Mouse (Mus musculus): ENCODE results near the gene Hspa12b.

Gene Hspa12b

DNA sequence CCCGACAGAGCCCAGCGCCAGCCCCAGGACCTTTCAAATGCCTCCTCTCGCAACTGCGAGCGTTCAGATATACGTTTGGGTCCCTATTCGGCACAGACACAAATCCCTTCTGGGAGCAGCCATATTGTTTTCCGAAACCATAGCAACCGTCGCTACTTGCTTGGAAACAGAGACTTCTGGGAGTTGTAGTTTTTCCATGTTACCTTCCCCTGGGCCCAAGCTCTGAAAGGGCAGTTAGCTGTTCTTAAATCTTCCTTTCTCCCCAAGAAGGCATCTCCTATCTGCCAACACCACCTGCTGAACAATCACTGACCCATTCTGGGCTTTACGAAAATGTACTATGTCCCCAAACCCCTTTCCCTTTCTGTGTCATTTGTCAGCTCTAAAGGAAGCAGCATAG is 47.6 kb downstream of the Hspa12b start:
- in situ Hi-C loops (cut with MboI; ENCODE audit: unreplicated experiment in 2 of 2) = loop anchor here (5.0 kb wide), 2 partner anchors 38 to 78 kb away; no protein-coding TSS in a partner anchor

DNA sequence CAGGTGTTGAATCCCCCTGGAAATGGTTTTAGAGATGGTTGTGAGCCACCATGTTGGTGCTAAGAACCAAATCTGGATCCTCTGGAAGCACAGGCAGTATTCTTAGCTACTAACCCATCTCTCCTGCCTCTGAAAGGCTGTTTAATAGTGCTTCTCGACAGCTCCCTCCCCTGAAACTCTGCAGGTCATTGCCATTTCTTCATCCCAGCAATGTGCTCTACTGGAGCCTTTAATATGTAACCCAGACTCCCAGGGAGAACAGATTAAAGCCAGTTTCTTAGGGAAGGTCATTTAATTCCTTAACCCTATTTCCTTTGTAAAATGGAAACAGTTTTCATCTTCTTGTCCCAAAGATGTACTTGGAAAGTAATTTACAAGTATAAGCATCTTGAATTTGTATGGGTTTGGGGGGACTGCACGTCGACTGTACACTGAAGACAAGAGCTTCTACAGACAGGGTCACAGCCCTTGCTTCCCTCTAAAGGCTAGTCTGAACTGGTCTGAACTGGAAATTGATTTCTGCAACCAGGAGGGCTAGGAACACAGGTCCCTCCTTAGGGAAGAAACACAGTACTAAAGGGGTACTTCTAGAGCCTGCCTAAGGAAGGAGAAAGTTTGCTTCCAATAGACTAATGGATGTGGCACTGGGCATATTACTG is 48.3 kb downstream of the Hspa12b start:
- in situ Hi-C loops (cut with MboI; ENCODE audit: unreplicated experiment in 2 of 2) = loop anchor here (5.0 kb wide), 2 partner anchors 37 to 77 kb away; no protein-coding TSS in a partner anchor

DNA sequence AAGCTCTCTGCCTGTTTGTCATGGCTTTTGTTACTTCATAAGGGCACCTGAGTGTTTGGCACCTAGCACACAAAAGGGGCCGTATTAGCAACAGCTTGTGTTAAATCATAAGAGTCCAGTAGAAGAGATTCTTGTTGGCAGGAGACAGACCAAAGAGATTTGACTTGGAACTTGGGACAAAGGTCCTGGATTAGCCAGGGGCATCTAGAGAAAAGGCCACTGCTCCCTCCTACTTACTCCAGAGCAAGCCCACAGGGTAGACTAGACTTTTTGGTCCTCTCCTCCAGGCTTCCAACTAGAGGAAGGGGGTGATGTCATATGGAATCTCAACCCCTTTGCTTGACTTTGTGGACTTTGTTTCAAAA is 48.8 kb downstream of the Hspa12b start:
- in situ Hi-C loops (cut with MboI; ENCODE audit: unreplicated experiment in 2 of 2) = loop anchor here (5.0 kb wide), 2 partner anchors 36 to 76 kb away; no protein-coding TSS in a partner anchor

DNA sequence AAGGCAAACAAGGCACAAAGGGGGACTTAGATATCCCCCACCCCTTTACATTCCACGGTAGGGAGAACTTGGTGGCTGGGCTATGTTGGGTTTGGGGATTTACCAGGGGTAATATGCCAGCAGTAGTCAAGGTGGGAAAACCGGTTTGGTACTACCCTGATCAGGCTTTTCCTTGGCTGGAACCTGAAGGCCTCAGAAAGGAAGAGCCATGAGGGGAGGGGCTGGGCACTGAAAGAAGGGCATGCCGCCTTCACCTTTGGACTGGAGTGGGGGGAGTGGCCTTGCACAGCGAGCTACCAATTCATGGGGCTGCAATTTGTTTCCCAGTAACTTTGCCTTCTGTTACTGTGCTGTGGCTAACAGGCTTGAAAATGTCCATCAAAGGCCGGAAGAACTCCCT is 49.4 kb downstream of the Hspa12b start:
- in situ Hi-C loops (cut with MboI; ENCODE audit: unreplicated experiment in 2 of 2) = loop anchor here (5.0 kb wide), 2 partner anchors 36 to 76 kb away; no protein-coding TSS in a partner anchor

DNA sequence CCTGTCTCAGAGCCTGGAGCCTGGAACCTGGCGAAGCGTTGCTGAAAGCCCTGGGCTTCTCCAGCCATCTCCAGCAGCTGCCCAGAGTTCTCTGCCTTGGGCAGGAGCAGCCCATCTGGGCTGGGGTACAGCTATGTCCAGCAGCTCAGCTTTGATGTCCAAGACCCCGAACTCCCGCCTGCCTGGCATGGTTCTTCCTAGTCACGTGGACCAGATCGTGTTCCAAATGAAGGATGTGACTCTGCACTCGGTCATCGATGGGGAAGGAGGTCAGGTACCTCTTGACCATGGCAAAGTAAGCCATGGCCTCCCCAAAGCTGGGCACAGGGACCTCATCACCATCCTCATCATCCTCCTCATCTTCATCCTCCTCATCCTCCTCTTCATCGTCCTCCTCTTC is 50.9 kb downstream of the Hspa12b start:
- in situ Hi-C loops (cut with MboI; ENCODE audit: unreplicated experiment in 2 of 2) = loop anchor here (5.0 kb wide), 2 partner anchors 34 to 74 kb away; no protein-coding TSS in a partner anchor

DNA sequence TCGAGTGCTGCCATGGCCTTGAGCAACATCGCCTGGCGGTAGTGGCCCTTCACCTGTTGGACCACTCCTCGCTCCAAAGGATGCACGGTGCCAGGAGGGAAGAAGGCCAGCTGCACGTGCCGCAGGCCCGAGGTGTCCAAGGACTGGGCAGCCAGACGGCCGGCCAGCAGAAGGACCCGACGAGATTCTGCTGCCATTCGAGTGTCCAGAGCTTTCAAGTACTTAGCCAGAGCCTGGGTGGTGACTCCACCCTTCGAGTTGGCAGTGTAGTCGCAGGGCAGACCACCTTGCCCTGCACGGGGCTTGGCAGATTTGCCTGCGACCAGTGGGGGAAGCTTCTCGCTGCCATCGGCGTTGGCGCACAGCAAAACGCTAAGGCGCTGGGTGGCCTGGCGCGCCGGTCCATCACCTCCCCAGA is 51.8 kb downstream of the Hspa12b start:
- in situ Hi-C loops (cut with MboI; ENCODE audit: unreplicated experiment in 2 of 2) = loop anchor here (5.0 kb wide), 2 partner anchors 33 to 73 kb away; no protein-coding TSS in a partner anchor

DNA sequence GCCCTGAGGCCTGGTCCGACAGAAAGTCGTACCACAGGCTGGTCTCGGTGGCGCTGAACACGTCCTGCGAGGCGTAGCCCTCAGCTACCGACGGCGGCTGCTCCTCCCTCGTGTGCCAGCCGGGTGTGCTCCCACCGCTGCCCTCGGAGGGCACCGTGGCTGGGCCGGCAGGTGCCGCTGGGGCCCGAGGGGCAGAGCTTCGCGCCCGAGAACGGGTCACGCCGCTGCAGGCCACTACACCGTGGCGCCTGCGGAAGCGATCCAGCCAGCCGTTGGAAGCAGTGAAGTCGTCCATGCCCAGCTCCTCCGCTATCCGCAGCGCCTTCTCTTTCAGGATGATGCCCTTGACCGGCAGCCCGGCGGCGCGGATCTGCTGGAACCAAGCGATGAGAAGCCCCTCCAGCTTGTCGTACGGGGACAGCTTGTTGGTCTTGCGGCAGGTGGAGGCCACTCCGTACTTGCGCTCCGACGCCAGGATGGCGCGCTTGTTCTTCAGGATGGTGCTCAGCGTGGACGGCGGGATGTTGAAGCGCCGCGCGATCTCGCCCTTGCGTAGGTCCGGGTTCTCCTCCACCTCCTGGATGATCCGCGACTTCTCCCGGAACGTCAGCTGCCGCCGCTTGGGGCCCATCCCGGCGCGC is 52.3 kb downstream of the Hspa12b start:
- in situ Hi-C loops (cut with MboI; ENCODE audit: unreplicated experiment in 2 of 2) = loop anchor here (5.0 kb wide), 2 partner anchors 33 to 73 kb away; no protein-coding TSS in a partner anchor

DNA sequence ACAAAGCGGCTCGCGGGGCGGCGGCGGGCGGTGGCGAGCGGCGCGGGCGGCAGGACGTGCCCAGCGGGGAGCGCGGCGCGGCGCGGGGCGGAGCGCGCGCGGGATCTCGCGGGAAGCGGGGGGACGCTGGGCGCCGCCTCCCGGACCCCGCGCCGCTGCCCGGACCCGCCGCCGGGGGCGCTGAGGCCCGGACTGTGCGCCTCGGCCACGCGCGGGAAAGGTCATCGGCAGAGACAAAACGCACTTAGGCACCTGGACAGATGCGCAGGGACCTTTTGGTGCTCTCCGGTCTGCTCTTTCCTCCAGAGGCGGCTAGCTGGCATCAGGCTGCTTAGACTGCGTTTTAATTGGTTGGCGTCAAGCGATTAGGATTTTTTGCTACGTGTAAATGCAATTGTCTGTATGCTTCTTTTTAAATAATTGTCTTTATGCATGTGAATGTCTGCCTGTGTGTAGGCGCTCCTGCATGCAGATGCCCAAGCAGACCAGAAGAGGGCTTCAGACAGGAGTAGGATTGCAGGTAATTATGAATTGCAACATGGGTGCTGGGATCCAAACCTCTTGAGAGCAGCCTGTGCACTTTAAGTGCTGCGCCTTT is 53.0 kb downstream of the Hspa12b start, which contains the start of gene Cenpb:
TSS of gene Cenpb (minus strand) at position 78 of the 598 bp plus-strand sequence.
- in situ Hi-C loops (cut with MboI; ENCODE audit: unreplicated experiment in 2 of 2) = loop anchor here (5.0 kb wide), 2 partner anchors 32 to 72 kb away; no protein-coding TSS in a partner anchor

DNA sequence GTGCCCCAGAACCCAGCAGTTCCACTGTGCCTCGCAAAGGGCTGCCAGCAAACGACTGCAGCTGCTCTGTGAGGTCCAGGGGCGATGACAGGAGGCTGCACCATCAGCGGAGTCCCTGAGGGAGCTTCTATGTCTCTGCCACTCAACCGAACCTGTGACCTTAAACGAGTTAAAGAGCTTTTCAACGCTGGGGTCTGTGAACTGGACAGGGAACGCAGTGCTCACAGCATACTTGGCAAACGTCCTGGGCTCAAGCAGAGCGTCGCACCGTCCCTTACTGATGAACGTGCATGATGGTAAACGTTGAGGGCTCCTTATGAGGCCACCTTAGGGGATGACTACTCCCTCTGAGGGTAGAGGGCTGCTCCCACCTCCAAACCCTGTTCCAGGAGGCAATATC is 59.3 kb downstream of the Hspa12b start:
- in situ Hi-C loops (cut with MboI; ENCODE audit: unreplicated experiment in 2 of 2) = no loop called here

DNA sequence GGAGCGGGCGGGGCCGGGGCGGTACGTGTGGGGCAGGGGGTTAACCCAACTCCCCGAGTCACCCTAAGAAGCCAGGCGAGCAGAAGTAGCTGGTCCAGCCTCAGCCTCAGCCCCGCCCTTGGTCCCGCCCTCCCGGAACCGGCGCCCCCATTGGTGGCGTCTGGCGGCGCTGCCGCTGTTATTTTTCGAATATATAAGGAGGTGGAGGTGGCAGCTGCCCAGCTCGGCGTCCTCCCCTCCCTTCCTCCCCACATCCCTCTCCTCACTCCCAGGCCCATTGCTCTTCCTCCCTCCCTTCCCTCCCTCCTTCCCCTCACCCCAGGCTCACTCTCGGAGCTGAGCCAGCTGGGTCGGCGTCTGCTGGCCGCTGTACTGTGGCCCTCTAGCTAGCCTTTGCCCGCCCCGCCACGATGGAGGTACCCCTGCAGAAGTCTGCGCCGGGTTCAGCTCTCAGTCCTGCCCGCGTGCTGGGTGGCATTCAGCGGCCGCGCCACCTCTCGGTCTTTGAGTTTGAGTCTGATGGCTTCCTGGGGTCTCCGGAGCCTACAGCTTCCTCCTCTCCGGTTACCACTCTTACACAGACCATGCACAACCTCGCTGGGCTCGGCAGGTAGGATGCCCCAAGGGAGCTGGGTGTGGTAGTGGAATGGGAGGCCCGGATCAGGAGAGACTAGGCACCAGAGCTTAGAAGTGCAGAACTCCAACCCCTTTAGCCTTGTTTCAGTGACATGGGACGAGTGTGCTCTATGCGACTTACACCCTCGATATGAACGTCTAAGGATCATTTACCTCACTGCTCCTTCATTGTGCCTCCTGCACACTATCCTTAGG is 59.9 kb downstream of the Hspa12b start, which contains the start of the genes Cdc25b and Spef1:
TSS of gene Cdc25b (plus strand) at position 179 of the 831 bp plus-strand sequence.
TSS of gene Spef1 (minus strand) at position 512 of the 831 bp plus-strand sequence.
- in situ Hi-C loops (cut with MboI; ENCODE audit: unreplicated experiment in 2 of 2) = no loop called here

DNA sequence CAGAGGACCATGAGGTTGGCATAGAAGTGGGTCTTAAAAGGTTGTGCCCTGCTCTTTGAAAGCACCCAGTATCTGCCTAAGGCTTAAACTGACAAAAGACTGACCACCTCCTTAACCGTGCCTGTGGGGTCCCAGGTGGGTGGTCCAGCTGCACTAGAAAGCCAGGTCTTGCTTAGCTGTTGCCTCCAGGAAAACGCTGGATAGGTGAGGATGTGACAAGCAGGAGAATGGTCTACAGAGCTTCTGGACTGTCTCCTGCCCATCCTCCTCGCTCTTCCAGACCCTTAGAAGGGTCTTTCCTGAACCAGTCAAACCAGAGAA is 60.5 kb downstream of the Hspa12b start:
- in situ Hi-C loops (cut with MboI; ENCODE audit: unreplicated experiment in 2 of 2) = no loop called here

DNA sequence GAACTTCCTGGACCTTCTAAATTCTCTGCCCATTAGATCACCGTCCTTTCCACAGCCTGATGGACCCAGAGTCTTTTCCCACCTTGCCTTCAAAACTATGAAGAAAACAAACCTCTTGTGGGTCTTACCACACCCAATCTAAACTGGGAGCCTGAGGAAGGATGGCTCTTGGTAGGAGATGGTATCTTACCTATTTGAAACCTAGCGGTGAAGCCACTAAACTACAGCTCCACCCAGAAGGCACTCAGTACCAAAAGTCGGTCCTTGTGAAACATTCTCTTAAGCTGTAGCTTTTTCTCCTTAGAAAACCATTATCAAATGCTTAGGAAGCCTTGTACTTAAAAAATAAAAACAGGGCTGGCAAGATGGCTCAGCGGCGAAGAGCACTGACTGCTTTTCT is 61.2 kb downstream of the Hspa12b start:
- in situ Hi-C loops (cut with MboI; ENCODE audit: unreplicated experiment in 2 of 2) = no loop called here

DNA sequence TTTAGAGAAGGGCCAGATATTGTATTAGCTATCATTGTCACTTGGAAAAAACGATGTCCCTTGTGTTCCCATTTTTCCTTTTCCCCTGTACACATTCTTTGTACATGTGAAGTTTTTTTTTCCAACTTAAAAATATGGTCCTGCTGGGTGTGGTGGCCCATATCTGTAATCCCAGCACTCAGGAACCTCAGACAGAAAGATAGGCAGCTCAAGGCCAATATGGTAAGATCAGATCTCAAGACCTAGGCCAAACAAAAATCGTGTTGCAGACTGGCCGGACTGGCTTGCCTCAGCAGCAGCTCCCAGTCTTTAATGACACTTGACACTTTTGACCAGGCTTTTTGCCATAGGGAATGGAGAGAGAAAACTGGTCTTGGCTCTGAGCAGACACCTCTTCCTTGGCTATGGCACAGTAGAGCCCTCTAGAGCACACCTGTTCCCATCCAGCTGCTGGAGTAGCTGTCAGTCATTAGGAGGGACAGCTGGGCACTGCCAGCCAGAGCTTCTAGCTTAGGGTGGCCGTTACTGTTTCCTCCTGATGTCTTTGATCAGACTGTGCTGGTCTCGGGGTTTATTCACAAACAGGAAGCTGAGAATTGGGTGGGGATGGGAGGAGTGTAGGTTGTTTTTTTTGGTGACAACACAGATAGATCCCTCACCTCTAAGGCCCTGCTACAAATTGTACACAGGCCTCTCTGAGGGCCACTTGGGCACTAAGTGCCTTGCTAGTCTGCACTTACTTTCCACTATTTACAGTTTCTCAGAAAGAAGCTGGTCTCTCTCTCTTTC is 62.6 kb downstream of the Hspa12b start:
- in situ Hi-C loops (cut with MboI; ENCODE audit: unreplicated experiment in 2 of 2) = no loop called here

DNA sequence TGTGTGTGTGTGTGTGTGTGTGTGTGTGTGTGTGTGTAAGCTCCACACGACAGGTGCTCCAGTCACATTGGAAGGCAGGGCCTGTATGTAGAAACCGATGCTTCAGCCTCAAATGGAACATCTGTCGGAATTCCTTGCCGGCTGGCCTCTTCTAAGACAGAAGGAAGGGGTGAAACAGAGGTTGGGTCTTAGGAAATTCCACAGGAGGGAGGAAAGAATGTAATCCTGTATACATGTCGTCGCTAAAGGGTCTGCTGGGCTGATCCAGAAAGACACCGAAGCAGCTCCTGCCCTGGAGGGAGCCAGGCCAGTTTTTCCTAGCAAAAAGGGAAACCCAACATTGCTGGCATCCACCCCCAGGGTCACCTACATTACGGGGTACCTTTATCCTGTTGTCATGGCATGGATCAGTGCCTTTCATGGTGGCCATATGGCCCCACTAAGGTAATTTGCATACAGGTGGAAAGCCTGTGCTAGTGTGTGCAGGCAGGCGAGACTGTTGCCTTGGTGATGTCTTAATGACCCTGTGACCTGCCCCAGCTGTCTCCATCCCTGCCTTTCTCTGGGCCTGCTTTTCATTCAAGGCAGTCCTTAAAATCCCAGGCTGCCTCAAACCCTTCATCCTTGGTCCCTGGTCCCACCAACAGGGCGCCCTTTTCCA is 63.4 kb downstream of the Hspa12b start:
- in situ Hi-C loops (cut with MboI; ENCODE audit: unreplicated experiment in 2 of 2) = no loop called here

DNA sequence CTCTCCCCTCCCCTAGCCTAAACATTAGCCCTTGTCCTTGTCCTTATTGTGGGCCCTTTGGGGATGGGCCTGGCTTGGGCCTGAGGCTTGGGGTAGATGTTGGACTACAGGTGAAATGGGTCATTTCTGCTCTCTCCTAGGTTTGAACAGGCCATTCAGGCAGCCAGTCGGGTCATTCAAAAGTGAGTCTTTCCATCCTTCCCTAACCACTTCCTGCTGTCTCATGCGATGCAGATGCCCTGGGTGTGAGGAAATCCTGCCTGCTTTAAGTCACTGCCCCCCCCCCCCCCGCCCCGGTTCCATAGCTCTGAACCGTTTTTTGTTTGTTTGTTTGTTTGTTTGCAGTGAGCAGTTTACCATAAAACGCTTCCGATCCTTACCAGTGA is 63.9 kb downstream of the Hspa12b start:
- in situ Hi-C loops (cut with MboI; ENCODE audit: unreplicated experiment in 2 of 2) = no loop called here

All from v-Abl transformed pro-B cells (cell line).